9 mouse cellular contexts compared by ENCODE assay signal in the genomic region with DNA sequence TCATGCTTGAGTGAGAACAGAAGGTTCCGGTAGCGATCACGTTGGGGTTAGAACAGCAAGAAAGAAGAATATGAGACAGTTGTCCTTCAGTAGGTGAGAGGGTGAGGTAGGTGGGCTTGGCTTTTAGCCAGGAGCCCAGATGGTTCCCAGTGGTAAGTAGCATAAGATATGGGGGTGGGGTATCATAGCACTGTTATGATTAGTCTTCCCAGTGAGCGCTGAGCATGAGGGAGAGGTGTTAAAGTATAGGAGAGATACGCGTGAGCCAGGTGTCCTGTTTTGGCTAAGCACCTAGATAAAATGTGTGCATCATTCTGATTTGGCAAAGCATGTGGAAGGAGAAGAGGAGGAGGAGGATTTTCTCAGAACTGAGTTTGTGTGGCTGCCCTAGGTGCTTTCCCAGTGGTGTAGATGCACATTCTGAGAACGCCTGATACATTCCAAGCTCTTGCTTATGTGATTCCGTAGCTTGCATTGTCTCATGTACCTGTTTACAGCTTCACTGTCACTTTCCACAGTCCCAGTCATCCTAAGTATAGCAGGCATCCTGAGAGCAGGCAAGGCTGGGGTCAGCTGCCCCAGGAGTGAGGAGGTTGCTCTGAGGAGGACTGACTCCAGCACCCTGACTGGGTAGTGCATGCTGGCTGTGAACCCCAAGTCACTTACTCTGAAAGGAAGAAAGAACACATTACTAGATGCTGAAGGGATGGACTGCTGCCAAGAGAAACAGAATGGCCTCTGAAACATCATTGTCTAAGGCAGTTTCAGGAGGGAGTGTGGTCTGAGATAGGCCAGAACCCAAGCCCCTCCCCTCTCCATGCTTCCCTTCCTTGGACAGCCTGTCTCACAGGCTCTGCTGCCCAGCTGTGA. TPM values are rescaled to one million over a fixed set of nuclear protein-coding genes. Genes with fewer than 3 reads are reported as not detected.
DNase-seq lines count a peak whose midpoint lies in the region; ATAC-seq and TF ChIP-seq lines count a peak whose summit lies in the region.
"Had no signal": no experiment of that assay in that cellular context is flagged by ENCODE, and none has a peak within 500 bp of the region (broad histone marks: within the 10 kb centered on the region; RNA-seq: fewer than 3 reads in every experiment).

No protein-coding gene starts in this region.

- WGBS in lung, postnatal 0 days = 78% methylated on average over 8 of the region's 8 CpGs
- 93% methylated on average over 8 of the region's 8 CpGs for WGBS in thymus, adult 2 months

- H3K9me3 ChIP-seq in lung, postnatal 0 days (ENCODE audit: low read length) = no peaks in the 10 kb centered on the region
- H3K9me3 ChIP-seq: neural tube, embryonic 12.5 days had no signal

- no peak for TF ChIP-seq CTCF in layer of hippocampus, adult 2 months (conservative IDR thresholded peaks at IDR 0.05)
- no peak for TF ChIP-seq CTCF in lung, postnatal 0 days (IDR thresholded peaks at IDR 0.05)
- TF ChIP-seq CTCF in thymus, adult 2 months (IDR thresholded peaks at IDR 0.05; ENCODE audit: borderline replicate concordance, control insufficient read depth, extremely low read depth, insufficient read depth, low read length, poor library complexity) = no peak

- no peak overlapping the region for H3K9ac ChIP-seq in lung, postnatal 0 days (replicated peaks; ENCODE audit: low read depth)
- H3K9ac ChIP-seq: neural tube, embryonic 12.5 days had no signal

- 0 out of 2 replicates have a peak, but pooled peaks have one; percentile 16 for TF ChIP-seq EP300 in lung, postnatal 0 days (IDR thresholded peaks at IDR 0.05)

- H3K27me3 ChIP-seq in lung, postnatal 0 days (replicated peaks; ENCODE audit: insufficient read depth, low read length) = no peaks in the 10 kb centered on the region
- H3K27me3 ChIP-seq in thymus, adult 2 months (ENCODE audit: control insufficient read depth, insufficient read depth, low read length) = no peaks in the 10 kb centered on the region
- H3K27me3 ChIP-seq: neural tube, embryonic 12.5 days had no signal

- no peak overlapping the region for H3K4me2 ChIP-seq in lung, postnatal 0 days (replicated peaks; ENCODE audit: low read depth, low read length)
- H3K4me2 ChIP-seq: neural tube, embryonic 12.5 days had no signal

- DNase-seq in layer of hippocampus, adult 2 months (ENCODE audit: low spot score in 2 of 2) = peak; percentile 32 to 42
- DNase-seq in layer of hippocampus, adult 9-10 months (ENCODE audit: low spot score) = no peak
- peak; percentile 30 to 64 for DNase-seq in heart, adult 18-20 months
- peak; percentile 67 for DNase-seq in lung, postnatal 0 days (ENCODE audit: low spot score)
- no peak for DNase-seq in spleen, adult 12 weeks (ENCODE audit: low spot score)
- no peak for DNase-seq in spleen, adult 18-20 months
- no peak for DNase-seq in thymus, adult 2 months

- no peaks in the 10 kb centered on the region for H3K4me1 ChIP-seq in lung, postnatal 0 days (ENCODE audit: insufficient read depth, low read depth, low read length)
- no peaks in the 10 kb centered on the region for H3K4me1 ChIP-seq in thymus, adult 2 months (replicated peaks; ENCODE audit: control insufficient read depth, insufficient read depth, low read length)

- ATAC-seq in cerebellum, adult (ENCODE audit: insufficient number of reproducible peaks, low FRiP score, low TSS enrichment) = peak; percentile 37; the same call in 1 of the 2 replicates
- ATAC-seq in lung, postnatal 0 days = peak; percentile 46; the same call in 1 of the 2 replicates

- no peak overlapping the region for H3K4me3 ChIP-seq in layer of hippocampus, adult 2 months
- H3K4me3 ChIP-seq in lung, postnatal 0 days (ENCODE audit: low read depth, low read length) = no peak overlapping the region
- no peak overlapping the region for H3K4me3 ChIP-seq in thymus, adult 2 months (ENCODE audit: control insufficient read depth, insufficient read depth, low read length)
- H3K4me3 ChIP-seq: neural tube, embryonic 12.5 days had no signal

- no peaks in the 10 kb centered on the region; the same call in 1 of the 2 replicates for H3K36me3 ChIP-seq in lung, postnatal 0 days (ENCODE audit: insufficient read depth, low read length)
- H3K36me3 ChIP-seq in thymus, adult 2 months (ENCODE audit: control insufficient read depth, insufficient read depth, low read length) = peaks cover 41% of the 10 kb centered on the region

- no peak for TF ChIP-seq POLR2A in thymus, adult 2 months (IDR thresholded peaks at IDR 0.05; ENCODE audit: control insufficient read depth, extremely low read depth, insufficient read depth, low read length, poor library complexity)

- peak overlapping the region; percentile 58 for H3K27ac ChIP-seq in layer of hippocampus, adult 2 months
- H3K27ac ChIP-seq in lung, postnatal 0 days (ENCODE audit: low read length) = no peak overlapping the region
- H3K27ac ChIP-seq in thymus, adult 2 months (ENCODE audit: control insufficient read depth, insufficient read depth, low read length) = no peak overlapping the region
- H3K27ac ChIP-seq: neural tube, embryonic 12.5 days had no signal

RNA-seq across cellular contexts. Expression of a gene that starts 24.5 kb away (rescaled TPM):
- total RNA-seq in layer of hippocampus, adult 2 months (2021) = 1 to 10 TPM; 1.5 to 1.9 TPM
- total RNA-seq in heart, adult 18-20 months (2021) = under 1 TPM; 0.40 to 0.54 TPM
- not detected in 2 replicates for polyA plus RNA-seq in lung, postnatal 0 days (2015; fragmentation: Nextera tagmentation; extraction: Ambion mirVana)
- 0.11 and 0.13 TPM in 2 replicates for polyA plus RNA-seq in thymus, adult 2 months (2012; rRNA removed)

RNA-seq across cellular contexts. Expression of a gene that starts 30.6 kb away (rescaled TPM):
- 100 to 1,000 TPM; 150 to 154 TPM for total RNA-seq in layer of hippocampus, adult 2 months (2021)
- 10 to 100 TPM; 42.4 to 45.5 TPM for total RNA-seq in heart, adult 18-20 months (2021)
- 30.2 and 32.3 TPM in 2 replicates for polyA plus RNA-seq in lung, postnatal 0 days (2015; fragmentation: Nextera tagmentation; extraction: Ambion mirVana)
- 30.1 and 34.9 TPM in 2 replicates for polyA plus RNA-seq in thymus, adult 2 months (2012; rRNA removed)

Comparison
In these comparisons a context has a peak if more than half of its experiments do, and no peak if none do; other contexts are left out.
1. DNase-seq: peak in layer of hippocampus, adult 2 months (2 of 2), heart, adult 18-20 months (2 of 2) and lung, postnatal 0 days (single experiment); none in layer of hippocampus, adult 9-10 months (single experiment), spleen, adult 12 weeks (single experiment), spleen, adult 18-20 months (0 of 2) and thymus, adult 2 months (single experiment).